Mouse (Mus musculus) olfactory bulb, adult 2 months (tissue): ENCODE measurements around the gene Utrn.

Experiments
- CTCF ChIP-seq: fragments of 200-500 bp; IDR thresholded peaks from 2 replicates; pipeline ENCODE4 v1.5.1; 2012; ENCODE audit warnings: low read depth, mild to moderate bottlenecking, low read length, moderate library complexity; ENCODE audit not compliant: insufficient read depth
- POLR2A ChIP-seq: fragments of 200-500 bp; IDR thresholded peaks from 2 replicates; pipeline ENCODE4 v1.6.1; 2012; ENCODE audit warnings: mild to moderate bottlenecking, low read depth, low read length, moderate library complexity; ENCODE audit not compliant: insufficient read depth

DNA sequence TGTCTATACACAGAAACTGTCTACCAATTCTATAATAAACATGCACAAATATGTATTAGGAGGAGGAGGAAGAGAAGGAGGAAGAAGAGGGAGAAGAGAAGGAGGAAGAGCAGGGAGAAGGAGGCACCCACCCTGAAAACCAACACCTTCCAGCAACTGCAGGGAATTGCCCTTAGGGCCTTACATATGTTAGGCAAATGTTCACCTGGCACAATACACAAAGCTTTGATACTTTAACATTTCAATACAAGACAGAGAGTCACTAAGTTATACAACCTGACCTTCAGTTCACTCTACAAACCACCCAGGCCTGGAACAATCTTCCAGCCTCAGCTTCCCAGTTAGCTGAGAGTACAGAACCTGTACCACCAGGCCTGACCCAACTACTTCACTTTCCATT is 260.5 kb downstream of the Utrn start:
- no peak for TF ChIP-seq POLR2A
- no peak for TF ChIP-seq CTCF
